Mouse (Mus musculus) heart, embryonic 12.5 days (tissue): Measurements from ENCODE around the gene Aifm1. TPM values are rescaled to one million over a fixed set of nuclear protein-coding genes. Genes with fewer than 3 reads are reported as not detected.

Source experiments
- ATAC-seq: fragments of 200-750 bp; cut with Nextera tagmentation; 2 replicates; pipeline ENCODE4 v1.8.0; 2017; ENCODE audit warnings: moderate TSS enrichment, moderate library complexity; ENCODE audit not compliant: insufficient number of reproducible peaks, low FRiP score
- H3K27ac ChIP-seq: fragments of 300-500 bp; sonication (generic); 2 replicates; pipeline ENCODE4 v1.5.1; 2016; ENCODE audit warnings: mild to moderate bottlenecking, moderate library complexity; ENCODE audit not compliant: poor library complexity, severe bottlenecking
- H3K27me3 ChIP-seq: fragments of 300-500 bp; sonication (generic); replicated peaks from 2 replicates; pipeline ENCODE4 v1.6.1; 2016; ENCODE audit warnings: mild to moderate bottlenecking, moderate library complexity
- H3K36me3 ChIP-seq: fragments of 300-500 bp; sonication (generic); 2 replicates; pipeline ENCODE4 v1.6.1; 2016; ENCODE audit warnings: mild to moderate bottlenecking, moderate library complexity
- H3K4me1 ChIP-seq: fragments of 300-500 bp; sonication (generic); replicated peaks from 2 replicates; pipeline ENCODE4 v1.6.1; 2016; ENCODE audit warnings: mild to moderate bottlenecking
- H3K4me2 ChIP-seq: fragments of 300-500 bp; sonication (generic); 2 replicates; pipeline ENCODE4 v1.6.1; 2016; ENCODE audit warnings: mild to moderate bottlenecking, moderate library complexity
- H3K4me3 ChIP-seq: fragments of 300-500 bp; sonication (generic); 2 replicates; pipeline ENCODE4 v1.5.1; 2016; ENCODE audit warnings: mild to moderate bottlenecking
- H3K9ac ChIP-seq: fragments of 300-500 bp; sonication (generic); 2 replicates; pipeline ENCODE4 v1.6.1; 2016; ENCODE audit warnings: mild to moderate bottlenecking, moderate library complexity
- H3K9me3 ChIP-seq: fragments of 300-500 bp; sonication (generic); replicated peaks from 2 replicates; pipeline ENCODE4 v1.6.1; 2016; ENCODE audit warnings: mild to moderate bottlenecking, moderate library complexity
- WGBS: fragments of 180-500 bp; shearing (Covaris S2); methylation state at CpG from one replicate; pipeline ENCODE4 v1.1.7; 2016; 5-methylcytosine and 5-hydroxymethylcytosine counted together
- polyA plus RNA-seq: library from polyadenylated mRNA; unstranded; fragments of >200 nt; fragmentation: Nextera tagmentation; extraction: Ambion mirVana; gene quantifications from 2 replicates; pipeline ENCODE4 v1.2.1, GENCODE M21; 2016

Gene Aifm1
- polyA plus RNA-seq, 1 experiment from 2014 or later = 111 TPM

DNA sequence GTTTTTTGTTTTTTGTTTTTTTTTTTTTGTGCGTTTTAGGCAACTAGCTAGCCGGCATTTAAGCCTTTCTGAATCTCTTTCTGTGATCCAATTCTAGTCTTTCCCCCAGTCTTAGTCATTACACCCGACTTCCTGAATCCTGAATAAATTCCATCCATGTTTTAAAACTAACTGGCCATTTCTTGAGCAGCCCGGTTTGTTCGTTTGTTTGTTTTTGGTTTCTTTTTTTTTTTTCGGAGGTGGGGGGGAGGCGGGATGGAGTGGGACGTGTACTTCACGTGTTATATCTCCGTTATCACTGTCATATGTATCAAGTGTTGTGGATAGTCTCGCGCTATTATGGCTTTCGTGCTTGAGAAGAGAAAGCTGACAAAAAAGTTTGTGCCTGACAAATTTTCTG, 461 bp upstream of the Aifm1 start:
- Histone ChIP-seq H3K27me3 (no peaks in the 10 kb centered on the region), H3K9ac (peak overlapping the region; percentile 3; the same call in 1 of the 2 replicates), H3K4me3 (peak overlapping the region; percentile 64), H3K4me1 (peaks cover 5% of the 10 kb centered on the region; the same call in 1 of the 2 replicates), H3K36me3 (no peaks in the 10 kb centered on the region), H3K9me3 (no peaks in the 10 kb centered on the region), H3K27ac (no peak overlapping the region), H3K4me2 (peak overlapping the region; percentile 69)
- ATAC-seq = no peak
- whole genome bisulfite sequencing = 10% methylated on average over 13 of the region's 13 CpGs

DNA sequence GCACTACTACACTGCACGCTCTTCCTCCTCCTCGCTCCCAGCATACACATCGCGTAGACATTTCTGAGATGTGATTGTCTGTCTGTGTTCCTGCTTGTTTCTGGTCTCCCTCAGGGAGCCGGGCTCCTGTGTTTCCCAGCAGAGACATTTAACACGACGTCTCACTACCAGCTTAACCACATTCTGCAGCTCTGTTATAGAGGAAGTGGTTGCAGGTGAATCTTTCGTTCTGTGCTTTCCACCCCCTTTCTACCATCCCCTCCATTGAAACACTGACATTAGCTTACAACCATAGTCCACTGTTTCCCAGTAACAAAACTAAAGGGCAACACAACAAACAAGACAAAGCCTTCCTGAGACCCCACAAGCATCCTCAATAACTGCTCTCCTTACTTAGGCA, 19.6 kb downstream of the Aifm1 start:
- Histone ChIP-seq H3K9ac (no peak overlapping the region), H3K4me3 (no peak overlapping the region), H3K27me3 (no peaks in the 10 kb centered on the region), H3K9me3 (no peaks in the 10 kb centered on the region), H3K4me2 (no peak overlapping the region), H3K4me1 (no peaks in the 10 kb centered on the region), H3K36me3 (peaks cover 32% of the 10 kb centered on the region), H3K27ac (no peak overlapping the region)
- 93% methylated on average over 8 of the region's 8 CpGs for WGBS
- no peak for ATAC-seq

DNA sequence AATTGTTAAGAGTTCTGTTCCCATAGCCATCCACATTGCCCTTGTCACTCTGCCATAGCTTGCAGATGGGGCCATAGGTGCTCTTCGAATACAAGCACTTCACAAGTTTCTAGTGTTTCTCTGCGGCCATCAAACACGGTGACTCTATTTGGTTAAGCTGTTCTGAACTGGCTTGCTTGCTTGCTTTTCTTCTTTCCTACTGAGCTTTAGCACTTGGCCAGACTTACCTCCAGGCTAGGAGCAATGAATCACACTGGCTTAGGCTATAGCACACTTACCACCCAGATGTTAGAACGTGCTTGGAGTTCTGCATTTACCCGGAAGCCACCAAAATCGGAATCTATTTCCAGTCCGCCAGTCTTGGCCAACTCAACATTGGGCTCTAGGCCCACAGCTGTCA, 31.7 kb downstream of the Aifm1 start:
- no peak overlapping the region for H3K9ac ChIP-seq
- peaks cover 50% of the 10 kb centered on the region for H3K36me3 ChIP-seq
- 87% methylated on average over 7 of the region's 7 CpGs for WGBS

DNA sequence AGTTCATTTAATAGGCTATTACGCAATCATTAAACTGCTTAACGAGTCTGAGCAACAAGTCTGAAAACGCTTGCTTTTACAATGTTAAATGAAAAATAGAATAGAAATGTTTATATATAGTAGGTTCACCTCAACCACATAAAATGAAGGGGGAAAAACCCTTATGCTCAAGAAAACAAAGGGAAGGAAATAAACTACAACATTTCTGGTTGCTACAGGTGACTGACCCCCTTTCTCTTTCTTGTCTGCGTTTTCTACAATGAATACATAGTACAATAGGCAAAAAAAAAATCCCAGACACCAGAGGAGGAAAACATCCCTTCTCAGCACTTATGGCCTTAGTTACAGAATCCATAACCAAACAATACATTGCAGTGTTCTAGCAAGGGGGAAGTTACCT, 32.3 kb downstream of the Aifm1 start:
- Histone ChIP-seq H3K4me2 (no peak overlapping the region), H3K9ac (no peak overlapping the region), H3K9me3 (no peaks in the 10 kb centered on the region), H3K4me1 (0 out of 2 replicates have a peak, but pooled peaks cover 3% of the 10 kb centered on the region), H3K4me3 (no peak overlapping the region), H3K36me3 (peaks cover 53% of the 10 kb centered on the region), H3K27me3 (no peaks in the 10 kb centered on the region), H3K27ac (no peak overlapping the region)
- 74% methylated on average over 4 of the region's 4 CpGs for WGBS
- ATAC-seq = no peak

More for the DNA sequence above, 31.7 kb downstream of the Aifm1 start:
- 0 out of 2 replicates have a peak, but pooled peaks cover 3% of the 10 kb centered on the region for H3K4me1 ChIP-seq
- no peak overlapping the region for H3K4me3 ChIP-seq
- no peak overlapping the region for H3K4me2 ChIP-seq
- H3K27ac ChIP-seq = no peak overlapping the region
- H3K9me3 ChIP-seq = no peaks in the 10 kb centered on the region
- H3K27me3 ChIP-seq = no peaks in the 10 kb centered on the region
- ATAC-seq = no peak

DNA sequence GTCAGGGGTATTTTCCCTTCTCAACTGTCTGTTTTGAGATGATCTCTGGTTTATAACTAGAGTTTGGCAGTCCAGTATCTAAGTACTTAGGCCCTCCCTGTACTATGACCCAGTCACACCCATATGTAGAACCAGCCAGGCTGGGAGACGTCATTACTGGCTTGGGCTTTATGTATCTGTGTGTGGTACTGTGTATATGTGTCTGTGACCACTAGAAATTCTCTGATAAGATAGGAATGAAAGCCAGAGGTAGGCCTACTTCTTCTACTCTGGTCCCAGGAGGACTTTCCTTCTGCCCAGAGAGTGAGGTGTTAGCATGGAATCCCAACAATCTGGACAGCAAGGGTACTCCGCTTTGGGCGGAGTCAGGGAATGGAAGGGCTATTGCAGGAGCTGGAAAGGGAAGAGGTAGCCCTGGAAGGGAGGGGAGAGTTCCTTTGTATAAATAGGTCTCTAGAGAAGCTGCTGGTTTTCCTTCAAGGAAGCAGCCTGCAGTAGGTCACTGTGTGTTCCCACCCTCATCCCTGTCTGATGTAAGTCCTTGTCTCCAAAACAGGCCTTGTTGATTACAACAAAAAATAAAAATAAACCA, 45.9 kb downstream of the Aifm1 start:
- ATAC-seq = no peak
- H3K9me3 ChIP-seq = no peaks in the 10 kb centered on the region
- H3K4me3 ChIP-seq = no peak overlapping the region
- H3K36me3 ChIP-seq = peaks cover 2% of the 10 kb centered on the region; the same call in 1 of the 2 replicates
- WGBS = 44% methylated on average over 3 of the region's 3 CpGs
- no peak overlapping the region for H3K9ac ChIP-seq
- no peak overlapping the region for H3K4me2 ChIP-seq
- no peaks in the 10 kb centered on the region for H3K27me3 ChIP-seq
- H3K27ac ChIP-seq = no peak overlapping the region; the same call in 1 of the 2 replicates
- peaks cover 7% of the 10 kb centered on the region for H3K4me1 ChIP-seq

DNA sequence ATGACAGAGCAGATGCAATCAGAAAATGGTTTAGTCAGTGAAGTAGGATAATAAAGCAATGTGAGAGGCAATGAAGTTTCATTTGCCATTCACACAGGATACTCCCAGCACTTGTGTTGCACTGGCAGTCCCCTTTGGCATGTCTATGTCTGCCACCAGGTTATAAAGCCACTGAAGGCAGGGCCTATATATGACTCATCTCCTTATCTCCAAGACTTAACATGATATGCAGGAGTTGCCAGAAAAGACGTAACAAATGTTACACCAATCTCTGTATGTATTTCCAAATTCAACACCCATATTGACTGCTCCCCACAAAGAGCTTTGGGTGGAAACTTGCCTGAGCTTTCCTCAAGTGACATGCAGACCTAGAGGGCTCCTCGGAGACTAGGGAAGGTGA, 47.2 kb downstream of the Aifm1 start:
- WGBS = 56% methylated on average over 2 of the region's 2 CpGs
- no peak overlapping the region for H3K9ac ChIP-seq
- H3K36me3 ChIP-seq = no peaks in the 10 kb centered on the region
- no peak for ATAC-seq
- no peaks in the 10 kb centered on the region for H3K27me3 ChIP-seq
- no peaks in the 10 kb centered on the region for H3K9me3 ChIP-seq
- no peak overlapping the region for H3K4me2 ChIP-seq
- H3K27ac ChIP-seq = no peak overlapping the region
- peaks cover 11% of the 10 kb centered on the region for H3K4me1 ChIP-seq
- no peak overlapping the region for H3K4me3 ChIP-seq

DNA sequence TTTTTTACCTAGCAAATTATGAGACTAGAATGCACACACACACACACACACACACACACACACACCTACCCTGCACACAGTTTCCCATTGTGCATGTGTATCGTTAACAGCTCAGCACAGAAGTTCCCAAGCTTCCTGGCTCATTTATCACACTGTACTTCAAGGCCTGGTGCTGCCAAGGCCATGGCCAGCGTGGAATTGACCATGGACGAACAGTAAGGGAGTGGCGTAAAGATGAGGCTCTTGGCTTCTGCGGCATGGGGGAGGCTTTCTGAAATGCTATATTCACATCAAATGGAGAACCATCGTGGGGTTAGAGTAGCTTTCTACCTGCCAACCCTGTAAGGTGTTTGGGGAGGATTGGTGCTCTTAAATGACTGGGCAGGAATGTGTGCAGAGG, 48.9 kb downstream of the Aifm1 start:
- no peak for ATAC-seq
- no peaks in the 10 kb centered on the region for H3K9me3 ChIP-seq
- H3K36me3 ChIP-seq = no peaks in the 10 kb centered on the region
- no peak overlapping the region for H3K9ac ChIP-seq
- H3K27me3 ChIP-seq = no peaks in the 10 kb centered on the region
- peaks cover 21% of the 10 kb centered on the region for H3K4me1 ChIP-seq
- H3K27ac ChIP-seq = no peak overlapping the region
- 90% methylated on average over 6 of the region's 6 CpGs for WGBS
- no peak overlapping the region for H3K4me2 ChIP-seq
- H3K4me3 ChIP-seq = no peak overlapping the region

DNA sequence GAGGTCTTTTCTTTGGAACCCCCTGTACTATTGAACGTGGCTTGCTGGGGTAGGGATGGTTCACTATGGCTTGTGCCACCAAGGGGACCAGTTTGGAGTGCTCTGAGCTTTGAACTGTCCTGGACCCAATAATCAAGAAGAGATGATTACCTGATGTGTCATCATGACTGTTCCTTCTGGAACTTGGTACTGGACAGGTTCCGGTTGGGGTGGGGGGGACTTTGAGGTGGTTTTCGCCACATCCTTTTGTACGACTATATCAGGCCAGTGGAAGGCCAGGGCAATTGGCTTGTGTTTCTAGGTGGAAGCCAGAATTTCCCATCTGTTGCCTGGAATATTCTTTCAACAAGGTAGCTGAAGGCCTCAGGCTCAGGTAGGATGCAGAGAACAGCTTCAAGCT, 49.7 kb downstream of the Aifm1 start:
- Histone ChIP-seq H3K36me3 (no peaks in the 10 kb centered on the region), H3K4me2 (no peak overlapping the region), H3K4me3 (no peak overlapping the region), H3K27ac (no peak overlapping the region), H3K27me3 (no peaks in the 10 kb centered on the region), H3K4me1 (peaks cover 21% of the 10 kb centered on the region), H3K9me3 (no peaks in the 10 kb centered on the region), H3K9ac (no peak overlapping the region; the same call in 1 of the 2 replicates)
- ATAC-seq = no peak
- 89% methylated on average over 4 of the region's 4 CpGs for WGBS

DNA sequence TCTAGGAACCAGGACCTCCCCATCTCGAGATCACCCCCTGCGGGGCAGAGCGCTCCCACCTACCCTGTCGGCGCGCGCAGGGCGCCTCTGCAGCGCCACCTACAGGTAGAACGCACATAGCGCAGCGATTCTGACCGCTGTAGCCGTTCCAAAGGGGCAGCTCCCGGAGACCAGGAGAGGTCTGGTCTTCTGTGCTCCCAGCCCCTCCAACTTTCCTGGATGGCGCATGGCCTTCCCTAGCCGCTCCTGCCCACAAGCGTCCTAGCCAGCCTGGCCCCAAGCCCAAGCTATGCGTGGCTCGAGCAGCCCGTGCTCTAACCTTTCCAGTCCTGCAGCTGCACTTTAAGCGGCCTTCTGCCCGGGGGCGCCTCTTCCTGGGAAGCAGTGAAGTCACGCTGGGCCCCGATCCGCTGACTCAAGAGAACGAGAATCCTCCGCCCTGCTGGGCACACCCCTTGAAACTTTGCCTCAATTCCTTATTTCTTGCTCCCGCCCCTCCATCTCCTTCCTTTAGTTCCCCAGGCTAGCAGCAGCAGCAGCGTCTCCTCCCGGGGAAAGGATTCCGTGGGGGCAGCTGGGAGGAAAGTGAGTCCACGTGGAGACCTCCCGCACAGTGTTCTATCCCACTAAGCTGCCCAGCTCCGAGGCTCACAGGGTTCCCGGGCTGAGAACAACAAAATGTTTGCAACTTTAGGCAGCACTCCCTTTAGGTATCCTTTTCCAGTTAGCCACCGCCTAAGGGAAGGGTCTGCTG, 50.4 kb downstream of the Aifm1 start, which contains the start of gene Elf4:
Gene Elf4 (minus strand): TSS at position 379 of the 754 bp plus-strand sequence.
- ATAC-seq = peak; percentile 67
- Histone ChIP-seq H3K4me3 (peak within 1 kb of the TSS; percentile 45), H3K9ac (peak within 1 kb of the TSS; percentile 69), H3K4me1 (peaks cover 20% of the 10 kb centered on the region), H3K4me2 (peak within 1 kb of the TSS; percentile 79), H3K36me3 (no peaks in the 10 kb centered on the region), H3K9me3 (no peaks in the 10 kb centered on the region), H3K27ac (no peak within 1 kb of the TSS), H3K27me3 (no peaks in the 10 kb centered on the region)
- WGBS = 17% methylated on average over 38 of the region's 38 CpGs

DNA sequence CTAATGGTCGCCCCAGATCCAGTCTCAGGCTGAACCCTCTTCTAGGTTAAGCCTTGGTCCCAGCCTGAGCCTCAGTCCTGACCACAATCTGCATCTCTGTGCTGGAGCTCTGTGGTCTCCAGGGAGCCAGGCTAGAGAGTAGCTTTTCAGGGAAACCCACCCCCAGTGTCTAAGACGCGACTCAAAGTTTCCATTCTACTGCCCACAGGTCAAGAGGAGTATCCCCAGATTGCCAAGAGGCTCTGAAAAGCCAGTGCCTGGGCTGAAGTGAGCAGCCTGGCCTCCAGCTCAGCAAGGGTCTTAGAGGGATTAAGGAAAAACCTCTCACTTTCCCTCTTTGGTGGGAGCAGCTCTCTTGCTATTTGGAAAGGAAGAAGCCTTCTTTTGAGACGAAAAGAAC, 51.1 kb downstream of the Aifm1 start:
- H3K27ac ChIP-seq = no peak overlapping the region
- WGBS = 25% methylated on average over 4 of the region's 4 CpGs
- ATAC-seq = no peak

DNA sequence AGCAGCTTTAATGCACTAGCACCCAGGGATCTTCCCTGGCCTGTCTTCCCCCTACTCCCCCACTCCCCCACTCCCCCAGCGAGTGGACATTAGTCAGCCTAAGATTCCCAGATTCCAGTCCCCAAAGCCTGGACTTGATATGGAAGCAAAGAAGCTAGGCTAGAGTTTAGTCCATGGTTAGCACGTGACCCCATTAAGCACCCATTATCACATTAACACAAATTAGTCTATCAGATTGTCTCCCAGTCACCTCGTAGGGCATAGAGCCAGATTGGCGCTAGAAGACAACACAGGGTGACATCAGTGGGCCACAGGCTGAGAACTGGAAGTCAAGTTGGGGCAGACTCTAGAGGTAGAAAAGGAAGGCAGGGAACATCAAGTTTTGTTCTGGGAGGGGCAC, 52.4 kb downstream of the Aifm1 start:
- WGBS = 38% methylated on average over 4 of the region's 4 CpGs
- Histone ChIP-seq H3K4me2 (no peak overlapping the region), H3K36me3 (no peaks in the 10 kb centered on the region), H3K27ac (no peak overlapping the region), H3K4me3 (no peak overlapping the region), H3K9me3 (no peaks in the 10 kb centered on the region), H3K9ac (no peak overlapping the region), H3K27me3 (no peaks in the 10 kb centered on the region; the same call in 1 of the 2 replicates), H3K4me1 (peaks cover 24% of the 10 kb centered on the region)
- ATAC-seq = no peak

More for the DNA sequence above, 51.1 kb downstream of the Aifm1 start:
- Histone ChIP-seq H3K4me1 (peaks cover 15% of the 10 kb centered on the region), H3K9ac (no peak overlapping the region), H3K36me3 (no peaks in the 10 kb centered on the region), H3K27me3 (no peaks in the 10 kb centered on the region), H3K9me3 (no peaks in the 10 kb centered on the region), H3K4me3 (peak overlapping the region; percentile 45), H3K4me2 (peak overlapping the region; percentile 79)
